Mouse (Mus musculus) spleen, adult 10 weeks (tissue): Measurements from ENCODE around the gene Ffar1. TPM values are rescaled to one million over a fixed set of nuclear protein-coding genes. Genes with fewer than 3 reads are reported as not detected.

Source experiments
- polyA plus RNA-seq: library from polyadenylated mRNA; stranded (reverse); fragments of 350-450 nt; fragmentation: Illumina TruSeq; extraction: RNeasy Lipid Tissue Mini Kit (QIAGEN cat#74804); gene quantifications from one replicate; pipeline ENCODE4 v1.2.3, GENCODE M21; 2015; ENCODE audit warnings: low replicate concordance; ENCODE audit not compliant: insufficient read depth

Gene Ffar1
- polyA plus RNA-seq, result 29.4 TPM

DNA sequence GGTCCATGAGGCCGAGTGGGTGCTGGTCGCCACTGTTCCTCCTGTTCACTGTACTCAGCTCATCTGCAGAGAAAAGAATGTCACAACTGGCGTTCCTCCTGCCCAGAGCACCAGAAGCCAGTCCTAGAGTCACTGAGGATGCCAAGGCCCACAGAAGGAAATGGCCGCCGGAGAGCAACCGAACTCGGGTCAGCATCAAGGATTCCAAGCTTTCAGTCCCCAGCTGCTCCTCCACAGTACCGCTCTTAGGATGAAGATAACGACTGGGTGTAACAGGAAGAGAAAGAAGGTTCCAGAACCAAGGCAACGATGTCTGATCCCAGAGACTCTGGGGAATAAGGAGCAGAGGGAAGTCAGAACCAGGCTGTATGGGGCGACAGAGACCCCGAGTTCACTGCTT lies at the start of gene Ffar1:
Ffar1 (minus strand) TSS at position 101 of the 400 bp plus-strand sequence.

GRCm38 (mm10) chr7:30880176-30880575 lies 18.8 kb upstream of the Ffar1 start, which contains the start of gene Cd22:
Cd22 (minus strand) TSS chr7:30880342.

GRCm38 (mm10) chr7:30856078-30856477 lies 5.3 kb downstream of the Ffar1 start, which contains the start of gene Ffar3:
Ffar3 (minus strand) TSS chr7:30856178.

GRCm38 (mm10) chr7:30823675-30824074 lies 37.7 kb downstream of the Ffar1 start, which contains the start of gene Ffar2:
Ffar2 (minus strand) TSS chr7:30823775.

Other genes with a start within 250 kb of the Ffar1 start
- 0.22 TPM for gene Upk1a, start 248.7 kb downstream of the Ffar1 start, polyA plus RNA-seq
- 519 TPM for gene Cox6b1, start 235.4 kb downstream of the Ffar1 start, polyA plus RNA-seq
- gene Etv2, start 225.7 kb downstream of the Ffar1 start, polyA plus RNA-seq, result not detected
- 12.1 TPM for gene Rbm42, start 211.2 kb downstream of the Ffar1 start, polyA plus RNA-seq
- 27.1 TPM for gene Haus5, start 196.6 kb downstream of the Ffar1 start, polyA plus RNA-seq
- not detected for gene Pmis2, start 190.0 kb downstream of the Ffar1 start, polyA plus RNA-seq
- not detected for gene 2200002J24Rik, start 162.6 kb downstream of the Ffar1 start, polyA plus RNA-seq
- gene Atp4a, start 149.4 kb downstream of the Ffar1 start, polyA plus RNA-seq, result not detected
- 51.8 TPM for gene Tmem147, start 132.0 kb downstream of the Ffar1 start, polyA plus RNA-seq
- not detected for gene Gapdhs, start 117.9 kb downstream of the Ffar1 start, polyA plus RNA-seq
- gene Sbsn, start 110.1 kb downstream of the Ffar1 start, polyA plus RNA-seq, result 5.4 TPM
- gene Dmkn, start 97.8 kb downstream of the Ffar1 start, polyA plus RNA-seq, result 0.43 TPM
- gene Krtdap, start 73.7 kb downstream of the Ffar1 start, polyA plus RNA-seq, result not detected
- 23.9 TPM for gene Ffar2, start 37.8 kb downstream of the Ffar1 start, polyA plus RNA-seq
- 0.41 TPM for gene Ffar3, start 5.4 kb downstream of the Ffar1 start, polyA plus RNA-seq
- 692 TPM for gene Cd22, start 18.8 kb upstream of the Ffar1 start, polyA plus RNA-seq
- 1.0 TPM for gene Mag, start 53.3 kb upstream of the Ffar1 start, polyA plus RNA-seq
- not detected for gene Hamp2, start 63.1 kb upstream of the Ffar1 start, polyA plus RNA-seq
- gene Hamp, start 82.5 kb upstream of the Ffar1 start, polyA plus RNA-seq, result not detected
- 183 TPM for gene Usf2, start 95.2 kb upstream of the Ffar1 start, polyA plus RNA-seq
- 2.4 TPM for gene Lsr, start 111.9 kb upstream of the Ffar1 start, polyA plus RNA-seq
- gene Fam187b, start 112.2 kb upstream of the Ffar1 start, polyA plus RNA-seq, result 0.69 TPM
- 388 TPM for gene Fxyd5, start 180.9 kb upstream of the Ffar1 start, polyA plus RNA-seq
- not detected for gene Fxyd7, start 189.9 kb upstream of the Ffar1 start, polyA plus RNA-seq
- 18.1 TPM for gene Fxyd1, start 195.6 kb upstream of the Ffar1 start, polyA plus RNA-seq
- 0.84 TPM for gene Lgi4, start 197.8 kb upstream of the Ffar1 start, polyA plus RNA-seq
- 2.1 TPM for gene Fxyd3, start 215.1 kb upstream of the Ffar1 start, polyA plus RNA-seq